Mouse (Mus musculus): ENCODE data around the gene Pop5. TPM values are rescaled to one million over a fixed set of nuclear protein-coding genes. Genes with fewer than 3 reads are reported as not detected.

Gene Pop5
- polyA plus RNA-seq (2014; fragmentation: Illumina TruSeq; extraction: RNeasy Lipid Tissue Mini Kit (QIAGEN cat#74804); ENCODE audit: low read depth, low replicate concordance) = 15.9 TPM

DNA sequence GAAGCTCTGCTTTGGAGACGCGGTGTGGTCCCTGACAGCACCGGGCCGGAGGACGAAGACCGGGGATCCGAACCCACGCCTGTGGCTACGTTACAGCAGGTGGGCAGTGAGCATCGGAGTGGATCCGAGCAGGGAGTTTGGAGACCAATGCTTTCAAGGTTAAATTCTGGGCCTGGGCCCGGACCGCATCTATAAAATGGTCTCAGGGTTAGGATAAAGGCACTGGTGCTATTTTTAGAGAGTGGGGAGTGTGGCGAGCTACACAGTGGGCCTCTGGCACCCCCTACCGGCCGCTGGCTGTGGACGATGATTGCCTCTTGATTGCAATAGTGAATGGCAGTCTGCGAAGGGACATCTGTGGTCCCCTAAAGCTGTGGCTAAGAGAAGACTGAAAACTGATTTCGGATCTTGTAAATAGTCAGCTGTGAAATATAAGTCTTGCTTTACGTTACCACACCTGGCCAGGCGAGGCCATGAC is at the start of gene Pop5:
Gene Pop5, plus strand, starts transcription at position 51 of the 478 bp plus-strand sequence.

DNA sequence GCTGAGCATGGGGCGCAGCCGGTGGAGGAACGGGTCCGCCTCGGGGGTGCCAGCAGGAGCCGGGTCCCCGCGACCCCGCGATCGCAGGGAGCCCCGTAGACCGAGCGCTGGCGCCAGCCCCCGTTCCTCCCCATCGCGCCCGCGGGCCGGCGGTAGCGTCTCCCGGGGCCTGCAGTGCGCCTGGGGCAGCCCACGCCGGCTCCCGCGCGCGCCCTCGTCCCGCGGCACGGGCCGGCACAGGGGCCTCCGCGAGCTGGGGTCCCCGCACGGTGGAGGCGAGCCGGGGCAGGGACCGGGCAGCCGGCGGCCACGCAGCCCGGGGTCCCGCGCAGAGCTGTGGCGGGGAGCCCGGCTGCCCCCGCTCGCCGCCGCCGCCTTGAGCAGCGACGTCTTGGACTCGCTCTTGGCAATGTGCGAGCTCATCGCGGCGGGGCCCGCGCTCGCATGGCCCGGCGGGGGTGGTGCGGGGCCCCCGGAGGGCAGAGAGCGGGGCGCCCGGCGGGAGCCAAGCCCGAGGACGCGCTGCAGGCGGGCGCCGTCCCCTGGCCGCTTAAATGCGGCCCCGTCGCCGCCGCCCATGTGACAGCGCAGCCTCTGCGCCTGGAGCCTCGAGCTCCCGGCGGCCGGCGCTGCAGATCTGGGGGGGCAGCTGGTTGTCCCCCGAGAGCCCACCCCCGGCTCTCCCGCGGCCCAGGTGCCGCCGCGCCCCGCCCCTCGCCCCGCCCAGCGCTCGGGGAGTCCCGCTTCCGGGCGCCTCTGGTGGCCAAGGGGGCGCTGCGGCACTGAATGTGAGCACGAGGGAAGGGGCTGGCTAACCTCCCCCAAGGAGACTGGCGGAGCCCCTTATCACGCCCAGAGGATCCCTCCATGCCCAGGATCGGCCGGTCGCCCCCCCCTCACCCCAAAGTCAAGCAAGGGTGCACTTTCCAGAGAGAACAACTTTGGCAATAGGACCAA is 41.7 kb upstream of the Pop5 start, which contains the start of gene Cabp1:
Gene Cabp1, minus strand, starts transcription at position 713 of the 957 bp plus-strand sequence.

DNA sequence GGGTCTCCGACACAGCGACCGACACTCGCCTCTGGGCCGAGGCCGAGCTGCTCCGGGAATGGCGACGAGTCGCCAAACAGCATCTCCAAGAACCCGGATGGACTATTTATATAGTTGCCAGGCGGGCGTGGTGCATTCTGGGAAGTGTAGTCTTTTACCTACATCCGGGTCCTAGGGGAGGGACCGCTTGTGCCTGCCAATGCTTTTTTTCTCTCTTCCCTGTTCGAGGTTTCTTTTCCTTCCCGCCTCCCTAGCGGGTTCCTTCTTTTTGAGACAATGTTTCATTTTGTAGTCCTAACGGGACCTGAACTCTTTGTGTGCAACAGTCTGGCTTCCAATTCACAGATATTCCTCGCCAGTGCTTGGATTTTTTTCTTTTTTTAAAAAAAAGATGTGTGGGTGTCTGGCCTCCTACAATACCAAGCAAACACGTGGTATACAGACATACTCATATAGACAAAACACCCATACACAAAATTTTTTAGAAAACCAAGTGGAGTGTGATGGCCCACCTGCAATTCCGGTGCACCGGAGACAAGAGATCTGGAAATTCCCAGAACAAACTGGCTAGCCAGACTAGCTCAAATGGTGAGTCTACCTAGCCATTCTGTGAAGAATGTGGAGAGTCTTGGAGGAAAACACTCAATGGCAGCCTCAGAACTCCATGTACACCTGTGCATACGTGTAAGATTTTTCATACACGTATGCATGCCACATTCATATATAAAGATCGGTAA is 37.3 kb downstream of the Pop5 start, which contains the start of gene Rnf10:
Gene Rnf10, minus strand, starts transcription at position 87 of the 737 bp plus-strand sequence.

GRCm38 (mm10) chr5:115279226-115280049 is 43.8 kb downstream of the Pop5 start, which contains the start of gene Coq5:
Gene Coq5 (plus strand): TSS chr5:115279666.

Other genes with a start within 250 kb of the Pop5 start
- 10.8 TPM for gene Sppl3, start 224.7 kb upstream of the Pop5 start, polyA plus RNA-seq (2014; fragmentation: Illumina TruSeq; extraction: RNeasy Lipid Tissue Mini Kit (QIAGEN cat#74804); ENCODE audit: low read depth, low replicate concordance)
- not detected for gene Gm10401, start 137.5 kb upstream of the Pop5 start, polyA plus RNA-seq (2014; fragmentation: Illumina TruSeq; extraction: RNeasy Lipid Tissue Mini Kit (QIAGEN cat#74804); ENCODE audit: low read depth, low replicate concordance)
- gene Acads, start 116.5 kb upstream of the Pop5 start, polyA plus RNA-seq (2014; fragmentation: Illumina TruSeq; extraction: RNeasy Lipid Tissue Mini Kit (QIAGEN cat#74804); ENCODE audit: low read depth, low replicate concordance) = 11.7 TPM
- gene Unc119b, start 100.9 kb upstream of the Pop5 start, polyA plus RNA-seq (2014; fragmentation: Illumina TruSeq; extraction: RNeasy Lipid Tissue Mini Kit (QIAGEN cat#74804); ENCODE audit: low read depth, low replicate concordance) = 4.4 TPM
- gene Mlec, start 77.7 kb upstream of the Pop5 start, polyA plus RNA-seq (2014; fragmentation: Illumina TruSeq; extraction: RNeasy Lipid Tissue Mini Kit (QIAGEN cat#74804); ENCODE audit: low read depth, low replicate concordance) = 26.9 TPM
- not detected for gene Cabp1, start 41.5 kb upstream of the Pop5 start, polyA plus RNA-seq (2014; fragmentation: Illumina TruSeq; extraction: RNeasy Lipid Tissue Mini Kit (QIAGEN cat#74804); ENCODE audit: low read depth, low replicate concordance)
- gene Rnf10, start 37.1 kb downstream of the Pop5 start, polyA plus RNA-seq (2014; fragmentation: Illumina TruSeq; extraction: RNeasy Lipid Tissue Mini Kit (QIAGEN cat#74804); ENCODE audit: low read depth, low replicate concordance) = 28.3 TPM
- gene Coq5, start 43.8 kb downstream of the Pop5 start, polyA plus RNA-seq (2014; fragmentation: Illumina TruSeq; extraction: RNeasy Lipid Tissue Mini Kit (QIAGEN cat#74804); ENCODE audit: low read depth, low replicate concordance) = 13.9 TPM
- 72.8 TPM for gene Dynll1, start 65.2 kb downstream of the Pop5 start, polyA plus RNA-seq (2014; fragmentation: Illumina TruSeq; extraction: RNeasy Lipid Tissue Mini Kit (QIAGEN cat#74804); ENCODE audit: low read depth, low replicate concordance)
- 21.8 TPM for gene Srsf9, start 91.3 kb downstream of the Pop5 start, polyA plus RNA-seq (2014; fragmentation: Illumina TruSeq; extraction: RNeasy Lipid Tissue Mini Kit (QIAGEN cat#74804); ENCODE audit: low read depth, low replicate concordance)
- gene Gatc, start 105.3 kb downstream of the Pop5 start, polyA plus RNA-seq (2014; fragmentation: Illumina TruSeq; extraction: RNeasy Lipid Tissue Mini Kit (QIAGEN cat#74804); ENCODE audit: low read depth, low replicate concordance) = 31.2 TPM
- 8.7 TPM for gene Triap1, start 105.4 kb downstream of the Pop5 start, polyA plus RNA-seq (2014; fragmentation: Illumina TruSeq; extraction: RNeasy Lipid Tissue Mini Kit (QIAGEN cat#74804); ENCODE audit: low read depth, low replicate concordance)
- 86.1 TPM for gene Cox6a1, start 113.1 kb downstream of the Pop5 start, polyA plus RNA-seq (2014; fragmentation: Illumina TruSeq; extraction: RNeasy Lipid Tissue Mini Kit (QIAGEN cat#74804); ENCODE audit: low read depth, low replicate concordance)
- not detected for gene Msi1, start 193.8 kb downstream of the Pop5 start, polyA plus RNA-seq (2014; fragmentation: Illumina TruSeq; extraction: RNeasy Lipid Tissue Mini Kit (QIAGEN cat#74804); ENCODE audit: low read depth, low replicate concordance)
- not detected for gene Pla2g1b, start 230.4 kb downstream of the Pop5 start, polyA plus RNA-seq (2014; fragmentation: Illumina TruSeq; extraction: RNeasy Lipid Tissue Mini Kit (QIAGEN cat#74804); ENCODE audit: low read depth, low replicate concordance)
- 11.3 TPM for gene Sirt4, start 248.9 kb downstream of the Pop5 start, polyA plus RNA-seq (2014; fragmentation: Illumina TruSeq; extraction: RNeasy Lipid Tissue Mini Kit (QIAGEN cat#74804); ENCODE audit: low read depth, low replicate concordance)

Measured in liver, adult 10 weeks (tissue).